Mouse (Mus musculus): ENCODE results near the gene Nkap.

GRCm38 (mm10) chrX:37084318-37084926 lies 42.2 kb upstream of the Nkap start:
- TF ChIP-seq CHD2 (IDR thresholded peaks at IDR 0.05; ENCODE audit: low read depth, low read length) (no peak), MAFK (IDR thresholded peaks at IDR 0.05; ENCODE audit: insufficient read depth, low read depth, low read length) (no peak), ZNF384 (IDR thresholded peaks at IDR 0.05; ENCODE audit: low read depth, low read length) (no peak), HCFC1 (IDR thresholded peaks at IDR 0.05; ENCODE audit: borderline replicate concordance, insufficient read depth, low read length) (no peak)
